Mouse (Mus musculus) kidney, adult 18-20 months (tissue): ENCODE data around the gene Rps15.

Experiments used
- DNase-seq: peaks from one replicate; pipeline ENCODE4 v3.0.0; 2021

Rps15 gene

GRCm38 (mm10) chr10:80294788-80295303 lies 2.6 kb downstream of the Rps15 start:
- DNase-seq = no peak

GRCm38 (mm10) chr10:80295618-80296425 lies 3.6 kb downstream of the Rps15 start, which contains the start of gene Apc2:
TSS of gene Apc2 (plus strand) at chr10:80295977.
- DNase-seq = peak; percentile 86

- no peak for DNase-seq
Measured at GRCm38 (mm10) chr10:80296824-80297223, 4.6 kb downstream of the Rps15 start.

DNA sequence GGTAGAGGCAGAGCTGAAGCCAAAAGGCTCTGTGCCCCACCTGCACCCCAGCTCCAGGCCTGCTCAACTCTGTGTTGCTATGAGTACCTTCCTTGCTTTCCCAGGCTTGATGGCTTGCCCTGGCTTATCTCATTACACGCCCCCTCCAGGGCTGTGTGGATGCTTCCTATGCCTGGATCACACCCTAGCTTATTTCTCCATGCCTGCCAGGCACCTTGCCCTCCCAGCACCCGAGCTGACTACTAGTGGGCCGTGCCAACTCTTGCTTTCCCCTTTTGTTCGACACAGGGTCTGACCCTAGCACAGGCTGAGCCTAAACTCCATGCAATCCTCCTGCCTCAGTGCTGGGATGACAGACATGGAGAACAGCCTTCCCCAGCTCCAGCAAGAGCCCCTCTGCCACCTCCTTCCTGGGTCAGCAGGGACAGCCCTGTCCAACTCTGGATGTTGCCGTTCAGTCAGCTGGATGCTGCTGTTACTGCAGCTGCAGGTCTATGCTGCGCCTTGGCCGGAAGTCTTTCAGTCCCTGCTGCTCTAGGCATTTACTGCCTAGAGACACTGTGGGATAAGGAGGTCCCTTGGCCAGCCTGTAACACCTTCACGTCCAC lies 5.4 kb downstream of the Rps15 start:
- no peak for DNase-seq

DNA sequence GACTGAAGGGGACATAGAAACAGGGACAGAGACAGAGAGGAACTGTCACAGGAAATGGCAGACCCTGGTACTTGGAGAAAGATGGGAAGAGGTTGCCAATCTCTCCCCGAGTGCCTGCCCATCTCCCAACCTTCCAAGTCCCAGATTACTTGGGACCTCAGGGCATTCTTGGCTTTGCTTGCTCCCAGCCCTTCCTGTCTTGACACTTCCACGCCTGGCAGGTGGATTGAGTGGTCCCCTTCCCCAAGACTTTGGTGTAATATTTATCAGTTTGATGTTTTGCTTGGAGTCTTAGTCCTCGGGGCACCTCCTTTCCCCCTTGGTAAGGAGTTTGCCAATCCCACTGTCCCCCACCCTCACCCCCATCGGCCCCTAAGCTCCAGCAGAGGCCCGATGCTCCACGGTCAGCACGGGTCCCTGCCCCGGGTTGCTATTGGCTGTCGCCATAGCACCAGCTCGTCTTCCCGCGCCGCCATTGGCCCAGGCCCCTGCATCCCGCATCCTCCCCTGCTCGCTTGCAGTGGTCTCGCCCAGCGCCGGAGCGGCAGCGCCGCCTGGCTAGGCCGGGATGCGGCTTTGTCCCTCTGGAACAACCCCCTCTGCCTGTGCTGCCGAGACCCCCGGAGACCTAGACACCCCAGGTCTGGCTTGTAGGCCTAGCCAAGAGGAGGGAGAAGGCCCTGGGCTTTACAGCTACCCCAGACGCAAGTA lies 6.5 kb downstream of the Rps15 start:
- no peak for DNase-seq

- no peak for DNase-seq
Measured at GRCm38 (mm10) chr10:80299301-80299700, 7.0 kb downstream of the Rps15 start.

DNA sequence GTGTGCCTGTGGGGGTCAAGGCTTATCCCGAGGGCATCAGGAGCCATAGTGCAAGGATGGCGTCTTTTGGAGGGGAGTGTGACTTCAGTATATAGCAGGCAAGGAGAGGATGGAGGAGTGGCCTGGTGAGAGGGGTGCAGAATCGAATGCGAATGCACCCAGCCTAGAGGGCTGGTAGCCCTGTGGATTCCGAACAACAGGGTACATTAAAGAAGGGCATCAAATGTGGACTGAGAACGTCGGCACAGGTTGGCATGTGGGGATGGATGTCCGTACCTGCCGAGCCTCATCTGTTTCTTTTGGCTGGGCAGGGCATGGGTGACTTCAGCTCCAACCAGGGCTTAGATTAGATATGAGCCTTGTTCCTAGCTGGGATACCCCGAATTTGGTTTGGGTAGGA lies 7.6 kb downstream of the Rps15 start:
- no peak for DNase-seq

GRCm38 (mm10) chr10:80300672-80301181 lies 8.5 kb downstream of the Rps15 start:
- no peak for DNase-seq

- no peak for DNase-seq
Measured at GRCm38 (mm10) chr10:80301256-80302081, 9.2 kb downstream of the Rps15 start.

DNA sequence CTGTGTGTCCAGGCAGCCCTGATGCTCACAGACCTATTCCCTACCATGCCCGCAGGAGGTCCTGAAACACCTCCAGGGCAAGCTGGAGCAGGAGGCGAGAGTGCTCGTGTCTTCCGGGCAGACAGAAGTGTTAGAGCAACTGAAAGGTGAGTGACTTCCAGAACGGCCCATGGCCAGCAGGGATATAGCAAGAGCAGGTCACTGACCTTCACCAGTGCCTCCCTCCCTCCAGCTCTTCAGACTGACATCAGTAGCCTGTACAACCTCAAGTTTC lies 9.8 kb downstream of the Rps15 start:
- no peak for DNase-seq

DNA sequence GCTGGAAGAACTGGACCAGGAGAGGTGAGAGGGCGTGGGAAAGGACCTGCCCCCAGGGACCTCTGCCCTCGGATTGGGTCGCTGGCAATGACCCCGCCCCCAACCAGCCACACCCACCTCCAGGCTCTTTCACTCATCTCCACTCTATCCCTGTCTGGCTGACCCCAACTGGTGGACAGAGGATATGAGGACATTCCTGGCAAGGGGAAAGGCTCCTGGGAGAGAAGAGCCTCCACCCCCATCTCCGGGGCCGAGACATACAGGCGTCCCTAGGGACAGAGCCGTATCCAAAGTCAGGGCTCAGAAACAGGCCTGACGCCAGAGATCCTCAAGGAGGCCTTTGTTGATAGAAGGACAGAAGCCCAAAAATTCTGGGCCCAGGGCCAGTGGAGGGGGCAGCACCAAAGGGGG lies 10.2 kb downstream of the Rps15 start:
- peak; percentile 64 for DNase-seq

DNA sequence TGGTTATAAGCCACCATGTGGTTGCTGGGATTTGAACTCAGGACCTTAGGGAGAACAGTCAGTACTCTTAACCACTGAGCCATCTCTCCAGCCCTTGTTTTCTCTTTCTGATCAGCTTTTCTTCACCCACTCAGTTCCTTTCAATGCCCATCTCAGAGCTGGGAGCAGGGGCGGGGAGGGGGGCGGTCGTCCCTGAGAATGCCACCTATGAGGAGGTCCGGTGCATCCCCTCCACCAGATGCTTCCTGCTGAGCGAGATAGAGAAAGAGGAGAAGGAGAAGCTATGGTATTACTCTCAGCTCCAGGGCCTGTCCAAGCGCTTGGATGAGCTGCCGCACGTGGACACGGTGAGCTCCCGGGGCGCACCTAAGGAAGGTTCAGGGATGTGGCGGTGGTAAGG lies 12.2 kb downstream of the Rps15 start:
- DNase-seq = no peak

GRCm38 (mm10) chr10:80304862-80305261 lies 12.6 kb downstream of the Rps15 start:
- peak; percentile 52 for DNase-seq

DNA sequence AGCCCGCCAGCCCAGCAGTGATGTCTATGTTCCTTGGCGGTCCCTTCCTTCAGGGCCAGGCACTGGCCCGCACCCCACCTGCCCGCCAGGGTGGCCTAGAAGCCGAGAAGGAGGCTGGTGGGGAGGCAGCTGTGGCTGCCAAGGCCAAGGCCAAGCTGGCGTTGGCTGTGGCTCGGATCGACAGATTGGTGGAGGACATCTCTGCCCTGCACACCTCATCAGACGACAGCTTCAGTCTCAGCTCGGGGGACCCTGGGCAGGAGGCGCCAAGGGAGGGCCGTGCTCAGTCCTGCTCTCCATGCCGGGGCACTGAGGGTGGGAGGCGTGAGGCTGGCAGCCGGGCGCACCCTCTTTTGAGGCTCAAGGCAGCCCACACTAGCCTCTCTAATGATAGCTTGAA lies 19.3 kb downstream of the Rps15 start:
- DNase-seq = no peak

GRCm38 (mm10) chr10:80312586-80313504 lies 20.6 kb downstream of the Rps15 start:
- no peak for DNase-seq

- no peak for DNase-seq
Measured at GRCm38 (mm10) chr10:80313627-80314201, 21.5 kb downstream of the Rps15 start.

GRCm38 (mm10) chr10:80314494-80315001 lies 22.3 kb downstream of the Rps15 start:
- no peak for DNase-seq

DNA sequence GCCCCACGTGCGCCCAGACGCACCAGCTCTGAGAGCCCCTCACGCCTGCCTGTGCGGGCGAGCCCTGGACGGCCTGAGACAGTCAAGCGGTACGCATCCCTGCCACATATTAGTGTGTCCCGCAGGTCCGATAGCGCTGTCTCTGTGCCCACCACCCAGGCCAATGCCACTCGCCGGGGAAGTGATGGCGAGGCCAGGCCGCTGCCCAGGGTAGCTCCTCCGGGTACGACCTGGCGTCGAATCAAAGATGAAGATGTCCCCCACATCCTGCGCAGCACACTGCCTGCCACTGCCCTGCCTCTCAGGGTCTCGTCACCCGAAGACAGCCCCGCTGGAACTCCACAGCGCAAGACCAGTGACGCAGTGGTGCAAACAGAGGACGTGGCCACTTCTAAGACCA lies 23.1 kb downstream of the Rps15 start:
- no peak for DNase-seq

GRCm38 (mm10) chr10:80316359-80316781 lies 24.1 kb downstream of the Rps15 start:
- DNase-seq = no peak

DNA sequence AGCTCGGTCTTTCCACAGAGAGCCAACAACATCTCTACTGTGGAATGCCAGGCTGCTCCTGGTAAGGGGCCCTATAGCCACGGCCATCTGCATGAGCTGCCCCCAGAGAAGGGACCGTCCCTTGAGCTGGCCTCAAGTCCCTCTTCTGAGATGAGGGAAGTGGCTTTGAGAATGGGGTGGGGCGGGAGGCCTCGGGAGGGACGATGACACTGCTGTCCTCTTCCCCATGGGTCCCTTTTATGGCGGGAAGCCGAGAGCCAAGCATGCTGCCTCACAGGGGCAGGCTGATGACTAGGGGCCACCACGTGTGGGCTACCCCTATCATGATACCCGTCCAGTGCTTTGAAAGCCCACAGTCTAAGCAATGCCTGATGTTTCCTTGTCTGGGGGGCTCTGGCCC lies 24.8 kb downstream of the Rps15 start:
- DNase-seq = no peak

- DNase-seq = peak; percentile 95
Measured at GRCm38 (mm10) chr10:80320340-80320760, 28.1 kb downstream of the Rps15 start, which contains the start of gene 2310011J03Rik. TSS of gene 2310011J03Rik (minus strand) at chr10:80320537.
